Mouse (Mus musculus) right cerebral cortex, postnatal 14 days (tissue): ENCODE measurements at regions not wholly inside any gene's neighbourhood (a gene's known extent, or its start where the extent isn't known, plus 50 kb on each side); places are given as distances from the start of the nearest gene placed in this dataset.

Source experiments
- DNase-seq: peaks from one replicate; pipeline ENCODE4 v3.0.0; 2022

GRCm38 (mm10) chr16:64166036-64166435 lies 302.1 kb upstream of the Epha3 start:
- DNase-seq = no peak

- no peak for DNase-seq
Measured at GRCm38 (mm10) chr16:64145687-64146535, 281.9 kb upstream of the Epha3 start.
